Mouse (Mus musculus): ENCODE results near the gene Prcp. TPM values are rescaled to one million over a fixed set of nuclear protein-coding genes. Genes with fewer than 3 reads are reported as not detected.
"Not testable (repeated sequence)": the region's sequence is repeated elsewhere in the genome, so short reads cannot be mapped to it uniquely, and the experiment has no call there.

Gene Prcp
- polyA plus RNA-seq, 1 experiment: not detected

DNA sequence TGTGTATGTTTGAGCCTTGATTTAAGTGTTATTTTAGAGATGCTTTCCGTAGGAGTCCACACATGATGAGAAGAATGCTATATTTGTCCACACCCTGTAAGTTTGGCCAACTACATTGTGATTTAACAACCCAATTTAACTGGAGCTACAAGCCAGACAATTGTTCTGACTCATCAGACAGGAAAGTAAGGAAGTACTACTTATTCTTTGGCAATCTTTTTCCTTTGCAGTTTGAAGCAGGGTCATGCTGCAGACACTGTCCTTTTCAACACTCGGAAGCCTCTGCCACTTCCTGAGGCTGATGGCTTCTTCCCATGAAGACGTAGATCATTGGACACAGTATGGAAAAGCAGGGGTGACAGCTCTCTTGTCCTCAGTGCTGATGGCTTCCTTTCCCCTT is 76.5 kb downstream of the Prcp start:
- H3K4me3 ChIP-seq (ENCODE audit: insufficient read depth, low read depth, low read length): no peak overlapping the region
- peaks cover 12% of the 10 kb centered on the region for H3K4me1 ChIP-seq (ENCODE audit: control insufficient read depth, insufficient read depth, low read length)
- H3K27ac ChIP-seq (ENCODE audit: insufficient read depth, low read depth, low read length): no peak overlapping the region
- WGBS: 37% methylated on average over 3 of the region's 3 CpGs
- TF ChIP-seq CTCF (IDR thresholded peaks at IDR 0.05; ENCODE audit: insufficient read depth, low read depth, low read length) (no peak), POLR2A (IDR thresholded peaks at IDR 0.05; ENCODE audit: insufficient read depth, low read depth, low read length) (no peak)

DNA sequence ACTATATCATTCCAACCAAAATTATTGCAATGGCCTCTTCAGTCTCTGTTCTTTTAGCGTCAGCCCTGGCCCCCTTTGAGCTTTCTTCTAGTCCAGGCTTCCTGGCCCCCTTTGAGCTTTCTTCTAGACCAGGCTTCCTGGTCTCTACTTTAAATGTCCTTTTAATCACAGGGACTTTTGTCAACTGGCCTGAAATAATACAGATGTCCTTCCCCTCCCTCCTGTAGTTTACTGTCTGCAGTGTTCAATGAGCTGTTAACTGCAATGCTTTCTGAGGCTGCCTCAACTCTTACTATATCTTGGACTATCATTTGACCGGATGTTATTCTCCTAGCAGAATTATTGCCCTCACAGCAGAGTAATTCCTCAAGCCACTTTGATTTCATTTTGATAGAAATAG is 77.9 kb downstream of the Prcp start:
- no peak overlapping the region for H3K4me3 ChIP-seq (ENCODE audit: insufficient read depth, low read depth, low read length)
- peaks cover 12% of the 10 kb centered on the region for H3K4me1 ChIP-seq (ENCODE audit: control insufficient read depth, insufficient read depth, low read length)
- H3K27ac ChIP-seq (ENCODE audit: insufficient read depth, low read depth, low read length): no peak overlapping the region
- TF ChIP-seq CTCF (IDR thresholded peaks at IDR 0.05; ENCODE audit: insufficient read depth, low read depth, low read length): no peak
- no peak for TF ChIP-seq POLR2A (IDR thresholded peaks at IDR 0.05; ENCODE audit: insufficient read depth, low read depth, low read length)
- 82% methylated on average over 2 of the region's 2 CpGs for WGBS

DNA sequence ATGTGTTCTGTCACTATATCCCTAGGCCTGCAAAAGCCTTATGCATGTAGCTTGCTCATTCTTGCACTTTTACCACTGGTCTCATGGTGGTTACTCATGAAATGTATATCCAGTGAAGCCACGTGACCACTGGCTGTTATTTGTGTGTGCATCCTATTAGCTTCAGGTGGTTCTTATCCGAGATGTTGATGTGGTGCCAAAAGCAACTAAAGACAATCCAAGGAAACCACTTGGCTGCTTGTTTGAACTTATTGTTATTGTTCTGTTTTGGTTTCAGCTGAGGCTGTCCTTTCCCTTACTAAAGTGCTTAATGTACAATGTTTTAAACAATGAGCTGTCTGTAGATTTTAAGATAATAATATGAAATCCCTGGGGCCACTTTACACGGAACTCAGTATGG is 85.5 kb downstream of the Prcp start:
- Histone ChIP-seq H3K27ac (ENCODE audit: insufficient read depth, low read depth, low read length) (no peak overlapping the region), H3K4me3 (ENCODE audit: insufficient read depth, low read depth, low read length) (no peak overlapping the region), H3K4me1 (ENCODE audit: control insufficient read depth, insufficient read depth, low read length) (peaks cover 6% of the 10 kb centered on the region; the same call in 1 of the 2 replicates)
- TF ChIP-seq POLR2A (IDR thresholded peaks at IDR 0.05; ENCODE audit: insufficient read depth, low read depth, low read length) (no peak), CTCF (IDR thresholded peaks at IDR 0.05; ENCODE audit: insufficient read depth, low read depth, low read length) (no peak)
- WGBS: 76% methylated on average over 3 of the region's 3 CpGs

DNA sequence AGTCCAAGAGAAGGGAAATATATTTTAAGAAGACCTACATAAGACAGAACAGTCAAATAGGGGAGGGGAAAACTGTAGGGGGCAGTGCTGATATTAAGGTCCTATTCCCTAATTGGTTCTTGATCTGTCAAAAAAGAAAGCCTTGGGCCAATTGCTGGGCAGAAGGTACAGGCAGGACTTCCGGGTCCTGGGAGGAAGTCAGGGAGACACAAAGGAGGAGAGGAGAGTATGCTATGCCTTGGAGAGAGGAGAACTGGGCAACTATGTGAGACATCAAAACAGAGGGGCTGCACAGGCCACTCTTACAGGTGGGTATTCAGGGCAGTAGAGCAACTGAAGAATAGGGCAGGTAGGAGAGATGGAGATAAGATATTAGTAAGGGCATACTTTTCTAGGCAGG is 87.6 kb downstream of the Prcp start:
- TF ChIP-seq CTCF (IDR thresholded peaks at IDR 0.05; ENCODE audit: insufficient read depth, low read depth, low read length): no peak
- no peak for TF ChIP-seq POLR2A (IDR thresholded peaks at IDR 0.05; ENCODE audit: insufficient read depth, low read depth, low read length)
- Histone ChIP-seq H3K27ac (ENCODE audit: insufficient read depth, low read depth, low read length) (no peak overlapping the region), H3K4me1 (ENCODE audit: control insufficient read depth, insufficient read depth, low read length) (no peaks in the 10 kb centered on the region), H3K4me3 (ENCODE audit: insufficient read depth, low read depth, low read length) (no peak overlapping the region)
- 85% methylated on average over 1 of the region's 1 CpGs for WGBS

DNA sequence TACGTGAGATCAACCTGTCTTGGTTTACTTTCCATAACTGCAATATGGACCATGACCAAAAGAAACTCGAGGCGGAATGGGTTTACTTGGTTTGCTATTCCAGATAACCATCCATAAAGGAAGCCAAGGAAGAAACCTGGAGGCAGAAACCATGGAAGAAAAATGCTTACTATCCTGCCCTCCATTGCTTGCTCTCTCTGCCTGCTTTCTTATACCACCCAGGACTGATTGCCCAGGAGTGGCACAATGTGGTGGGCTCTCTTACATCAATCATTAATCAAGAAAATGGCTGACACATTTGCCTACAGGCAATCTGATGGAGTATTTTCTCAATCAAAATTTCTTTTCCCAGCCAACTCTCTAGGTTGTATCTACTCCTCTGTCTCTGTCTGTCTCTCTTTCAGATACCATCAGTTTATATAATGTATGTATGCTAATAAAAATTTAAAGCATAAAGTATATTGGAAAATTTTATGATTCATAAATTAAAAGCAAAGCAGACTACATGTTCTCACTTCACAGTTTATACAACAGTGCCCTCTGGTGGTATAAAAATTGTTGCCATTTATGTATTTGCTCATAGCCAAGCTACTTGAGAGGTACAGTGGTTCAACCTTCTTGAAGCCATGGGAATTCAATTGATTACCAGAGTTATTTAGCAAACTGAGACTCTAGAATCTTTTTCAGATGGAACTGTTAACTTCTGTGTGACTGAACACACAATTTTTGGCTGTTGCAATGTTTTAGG is 90.7 kb downstream of the Prcp start:
- no peak overlapping the region for H3K4me3 ChIP-seq (ENCODE audit: insufficient read depth, low read depth, low read length)
- H3K27ac ChIP-seq (ENCODE audit: insufficient read depth, low read depth, low read length): no peak overlapping the region
- no peaks in the 10 kb centered on the region for H3K4me1 ChIP-seq (ENCODE audit: control insufficient read depth, insufficient read depth, low read length)
- 75% methylated on average over 3 of the region's 3 CpGs for WGBS
- TF ChIP-seq POLR2A (IDR thresholded peaks at IDR 0.05; ENCODE audit: insufficient read depth, low read depth, low read length) (no peak), CTCF (IDR thresholded peaks at IDR 0.05; ENCODE audit: insufficient read depth, low read depth, low read length) (no peak)

DNA sequence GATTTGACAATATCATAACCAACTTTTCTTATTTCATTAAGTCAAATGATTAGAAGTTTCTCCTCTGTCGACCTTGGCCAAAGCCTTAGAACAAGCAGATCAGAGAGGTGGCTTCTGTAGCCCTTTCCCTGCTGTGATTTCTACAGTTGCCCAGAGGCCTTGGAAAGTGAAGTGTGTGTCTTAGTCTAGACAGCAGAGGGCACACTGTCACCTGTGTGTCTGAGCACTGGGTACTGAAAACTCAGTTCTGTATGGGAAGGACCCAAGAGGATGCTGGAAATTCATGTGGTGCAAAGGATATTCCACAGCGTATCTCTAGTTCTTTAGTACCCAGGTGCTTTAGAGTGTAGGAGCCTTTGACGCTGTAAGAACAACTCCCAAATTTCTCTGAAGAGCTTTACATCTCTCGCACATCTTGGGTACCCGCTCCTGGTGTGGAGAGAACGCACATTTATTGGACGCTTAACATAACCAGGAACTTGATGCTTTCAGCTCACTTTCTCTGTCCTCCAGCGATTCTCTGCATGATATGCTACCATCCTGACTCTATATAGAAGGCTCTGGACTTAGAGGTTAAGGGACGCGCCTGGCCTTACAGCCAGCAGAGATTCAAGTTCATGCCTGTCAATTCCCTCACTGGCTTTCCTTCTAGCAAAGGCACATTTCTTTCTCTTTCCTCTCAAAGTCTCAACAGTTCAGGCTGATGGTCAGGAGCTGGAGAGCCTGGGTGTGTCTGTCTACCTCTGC is 93.3 kb downstream of the Prcp start:
- TF ChIP-seq POLR2A (IDR thresholded peaks at IDR 0.05; ENCODE audit: insufficient read depth, low read depth, low read length): no peak
- TF ChIP-seq CTCF (IDR thresholded peaks at IDR 0.05; ENCODE audit: insufficient read depth, low read depth, low read length): no peak
- no peaks in the 10 kb centered on the region for H3K4me1 ChIP-seq (ENCODE audit: control insufficient read depth, insufficient read depth, low read length)
- H3K27ac ChIP-seq (ENCODE audit: insufficient read depth, low read depth, low read length): no peak overlapping the region
- no peak overlapping the region for H3K4me3 ChIP-seq (ENCODE audit: insufficient read depth, low read depth, low read length)
- WGBS: 63% methylated on average over 10 of the region's 10 CpGs

DNA sequence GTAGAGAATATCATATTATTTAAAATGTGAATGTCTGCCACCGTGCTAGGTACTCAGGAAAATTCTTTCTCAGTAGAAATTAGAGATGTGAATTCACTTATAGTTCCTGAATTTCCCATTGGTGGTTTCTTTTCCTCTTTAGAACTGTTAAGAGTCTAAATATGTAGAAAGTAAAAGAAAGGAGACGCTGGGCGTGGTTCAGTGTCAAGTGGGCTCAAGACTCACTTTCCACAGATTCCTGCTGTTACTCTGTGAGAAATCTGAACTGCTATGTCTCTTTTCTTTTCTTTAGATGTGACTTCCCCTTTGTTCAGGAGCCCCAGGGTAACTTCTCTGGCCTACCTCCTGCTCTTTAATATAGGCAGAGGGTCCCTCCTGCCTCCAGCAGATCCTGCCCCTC is 103.2 kb downstream of the Prcp start:
- no peak for TF ChIP-seq CTCF (IDR thresholded peaks at IDR 0.05; ENCODE audit: insufficient read depth, low read depth, low read length)
- no peak for TF ChIP-seq POLR2A (IDR thresholded peaks at IDR 0.05; ENCODE audit: insufficient read depth, low read depth, low read length)
- H3K27ac ChIP-seq (ENCODE audit: insufficient read depth, low read depth, low read length): no peak overlapping the region
- 92% methylated on average over 3 of the region's 3 CpGs for WGBS

DNA sequence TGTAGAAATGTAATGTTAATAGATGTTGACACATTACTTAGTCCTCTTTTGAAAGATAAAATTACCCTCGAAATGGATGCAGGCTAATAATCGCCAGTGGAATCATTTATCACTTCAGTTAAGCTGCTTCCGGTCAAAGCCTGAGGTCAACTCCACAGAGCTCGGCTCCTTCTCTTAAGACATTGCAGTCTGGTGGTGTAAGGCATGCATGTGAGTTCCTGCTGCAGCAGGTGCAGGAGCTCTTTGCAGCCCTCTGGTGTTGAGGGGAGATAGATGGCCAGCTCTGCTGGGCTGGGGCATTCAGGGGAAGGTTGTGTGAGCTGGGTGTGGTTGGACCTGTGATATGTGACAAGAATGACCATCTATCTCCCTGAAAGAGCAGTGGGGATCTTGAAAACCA is 104.0 kb downstream of the Prcp start:
- H3K4me3 ChIP-seq (ENCODE audit: insufficient read depth, low read depth, low read length): no peak overlapping the region
- H3K4me1 ChIP-seq (ENCODE audit: control insufficient read depth, insufficient read depth, low read length): no peaks in the 10 kb centered on the region
- 90% methylated on average over 4 of the region's 4 CpGs for WGBS
- no peak overlapping the region for H3K27ac ChIP-seq (ENCODE audit: insufficient read depth, low read depth, low read length)
- no peak for TF ChIP-seq POLR2A (IDR thresholded peaks at IDR 0.05; ENCODE audit: insufficient read depth, low read depth, low read length)
- TF ChIP-seq CTCF (IDR thresholded peaks at IDR 0.05; ENCODE audit: insufficient read depth, low read depth, low read length): no peak

More for the DNA sequence above, 103.2 kb downstream of the Prcp start:
- H3K4me1 ChIP-seq (ENCODE audit: control insufficient read depth, insufficient read depth, low read length): no peaks in the 10 kb centered on the region
- no peak overlapping the region for H3K4me3 ChIP-seq (ENCODE audit: insufficient read depth, low read depth, low read length)

DNA sequence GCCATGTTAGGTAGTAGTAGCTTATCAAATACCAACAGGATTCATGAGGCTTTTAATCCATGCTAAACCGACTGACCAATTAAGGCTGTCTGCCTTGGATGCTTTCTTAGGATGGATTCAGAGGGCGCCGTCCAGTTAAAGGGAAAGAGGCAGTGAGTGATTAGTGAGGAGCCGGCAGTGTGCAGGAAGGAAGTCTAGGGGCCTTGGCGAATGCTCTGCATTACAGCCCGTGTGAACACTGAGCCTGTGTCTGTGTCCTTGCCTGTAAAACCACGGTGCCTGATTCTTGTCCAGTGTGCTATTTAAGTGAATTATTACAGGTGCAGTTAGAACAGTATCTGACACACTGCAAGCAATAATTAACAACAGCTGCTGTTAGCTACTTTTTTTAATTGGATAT is 104.5 kb downstream of the Prcp start:
- 51% methylated on average over 7 of the region's 7 CpGs for WGBS
- not testable (repeated sequence) for H3K4me3 ChIP-seq (ENCODE audit: insufficient read depth, low read depth, low read length); H3K27ac ChIP-seq (ENCODE audit: insufficient read depth, low read depth, low read length); H3K4me1 ChIP-seq (ENCODE audit: control insufficient read depth, insufficient read depth, low read length)
